Mouse (Mus musculus) heart, embryonic 14.5 days (tissue): Measurements from ENCODE around the gene Clstn1. TPM values are rescaled to one million over a fixed set of nuclear protein-coding genes. Genes with fewer than 3 reads are reported as not detected.

Experiments
- ATAC-seq: fragments of 200-750 bp; cut with Nextera tagmentation; 2 replicates; pipeline ENCODE4 v1.8.0; 2017; ENCODE audit warnings: low read depth, moderate TSS enrichment; ENCODE audit not compliant: insufficient number of reproducible peaks, insufficient read depth, low FRiP score
- H3K27ac ChIP-seq, 2 experiments: fragments of 200-500 bp in 1 of 2; fragments of 300-500 bp in 1 of 2; sonication (generic) in 1 of 2; replicated peaks in 1 of 2; 2 replicates each; pipeline ENCODE4 v1.5.1; 2012 to 2014; ENCODE audit warnings: low read depth in 2 of 2, low read length in 2 of 2, control low read depth in 1 of 2, mild to moderate bottlenecking in 1 of 2, mixed read lengths in 1 of 2; ENCODE audit not compliant: control insufficient read depth in 1 of 2, insufficient read depth in 1 of 2
- H3K27me3 ChIP-seq: fragments of 300-500 bp; sonication (generic); 2 replicates; pipeline ENCODE4 v1.6.1; 2014; ENCODE audit warnings: mild to moderate bottlenecking, low read length, control low read depth; ENCODE audit not compliant: control insufficient read depth, insufficient read depth
- H3K36me3 ChIP-seq: fragments of 300-500 bp; sonication (generic); 2 replicates; pipeline ENCODE4 v1.6.1; 2014; ENCODE audit warnings: mild to moderate bottlenecking, control low read depth, low read length, mixed read lengths; ENCODE audit not compliant: control insufficient read depth, insufficient read depth
- H3K4me1 ChIP-seq, 2 experiments: fragments of 200-500 bp in 1 of 2; fragments of 300-500 bp in 1 of 2; sonication (generic) in 1 of 2; 2 replicates each; pipeline ENCODE4 v1.6.1; 2012 to 2014; ENCODE audit warnings: low read length in 2 of 2, control low read depth in 1 of 2, mixed read lengths in 1 of 2; ENCODE audit not compliant: control insufficient read depth in 2 of 2, insufficient read depth in 2 of 2
- H3K4me2 ChIP-seq: fragments of 300-500 bp; sonication (generic); 2 replicates; pipeline ENCODE4 v1.6.1; 2014; ENCODE audit warnings: mild to moderate bottlenecking, low read length
- H3K4me3 ChIP-seq, 2 experiments: fragments of 200-500 bp in 1 of 2; fragments of 300-500 bp in 1 of 2; sonication (generic) in 1 of 2; 2 replicates each; pipeline ENCODE4 v1.5.1; 2012 to 2014; ENCODE audit warnings: low read length in 2 of 2, mild to moderate bottlenecking in 2 of 2, control low read depth in 1 of 2, low read depth in 1 of 2, moderate library complexity in 1 of 2; ENCODE audit not compliant: control insufficient read depth in 1 of 2, insufficient read depth in 1 of 2
- H3K9ac ChIP-seq: fragments of 300-500 bp; sonication (generic); 2 replicates; pipeline ENCODE4 v1.6.1; 2014; ENCODE audit warnings: mild to moderate bottlenecking, low read length
- H3K9me3 ChIP-seq: fragments of 300-500 bp; sonication (generic); 2 replicates; pipeline ENCODE4 v1.6.1; 2016; ENCODE audit warnings: low read length, control low read depth; ENCODE audit not compliant: control insufficient read depth
- WGBS: fragments of 180-500 bp; shearing (Covaris S2); extraction: QIAGEN DNeasy Blood & Tissue Kit; methylation state at CpG from one replicate; pipeline ENCODE4 v1.1.7; 2014; 5-methylcytosine and 5-hydroxymethylcytosine counted together
- polyA plus RNA-seq: library from polyadenylated mRNA; unstranded; fragments of >200 nt; fragmentation: Nextera tagmentation; extraction: Ambion mirVana; gene quantifications from 2 replicates; pipeline ENCODE4 v1.2.1, GENCODE M21; 2014

The Clstn1 gene
- polyA plus RNA-seq, 1 experiment from 2014 or later, result 18.5 TPM

DNA sequence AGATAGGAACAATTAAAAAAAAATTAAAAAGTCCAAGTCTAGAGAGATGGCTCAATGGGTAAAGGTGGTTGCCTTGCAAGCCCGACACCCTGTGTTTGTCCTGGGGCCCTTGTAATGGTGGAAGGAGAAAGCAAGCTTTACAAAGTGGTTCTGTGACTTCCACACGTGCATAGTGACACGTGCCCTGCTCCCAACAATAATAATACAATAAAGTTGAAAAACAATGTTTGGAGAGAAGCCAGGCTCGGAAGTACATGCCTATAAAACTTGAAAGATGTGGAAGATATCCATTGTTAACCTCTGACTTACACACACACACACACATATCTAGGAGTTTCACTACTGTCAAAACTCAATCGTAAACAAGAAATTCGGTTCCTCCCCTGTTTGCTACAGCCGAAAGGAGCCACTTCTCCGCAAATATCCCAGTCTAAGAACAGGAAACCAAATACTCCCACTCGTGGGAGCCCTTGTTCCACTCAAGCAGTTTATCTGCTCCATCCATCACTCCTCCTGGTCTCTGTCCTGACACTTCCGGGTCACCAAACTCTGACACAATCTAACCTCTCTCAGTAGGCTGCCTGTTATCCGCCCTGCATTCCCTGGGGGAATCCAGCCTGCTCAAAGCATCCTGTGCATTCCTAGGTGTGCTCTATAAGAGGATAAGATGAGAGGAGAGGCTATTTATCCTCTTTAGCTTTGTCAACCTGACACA lies 92.9 kb downstream of the Clstn1 start:
- H3K9ac ChIP-seq, result no peak overlapping the region
- H3K4me3 ChIP-seq, result no peak overlapping the region
- no peaks in the 10 kb centered on the region for H3K9me3 ChIP-seq
- H3K27me3 ChIP-seq, result peaks cover 12% of the 10 kb centered on the region
- no peak overlapping the region for H3K4me2 ChIP-seq
- WGBS, result 66% methylated on average over 11 of the region's 11 CpGs
- no peak for ATAC-seq
- no peak overlapping the region for H3K27ac ChIP-seq
- H3K36me3 ChIP-seq, result no peaks in the 10 kb centered on the region
- peaks cover 5 to 13% of the 10 kb centered on the region in 2 experiments; a peak in 3 of 4 replicates for H3K4me1 ChIP-seq

DNA sequence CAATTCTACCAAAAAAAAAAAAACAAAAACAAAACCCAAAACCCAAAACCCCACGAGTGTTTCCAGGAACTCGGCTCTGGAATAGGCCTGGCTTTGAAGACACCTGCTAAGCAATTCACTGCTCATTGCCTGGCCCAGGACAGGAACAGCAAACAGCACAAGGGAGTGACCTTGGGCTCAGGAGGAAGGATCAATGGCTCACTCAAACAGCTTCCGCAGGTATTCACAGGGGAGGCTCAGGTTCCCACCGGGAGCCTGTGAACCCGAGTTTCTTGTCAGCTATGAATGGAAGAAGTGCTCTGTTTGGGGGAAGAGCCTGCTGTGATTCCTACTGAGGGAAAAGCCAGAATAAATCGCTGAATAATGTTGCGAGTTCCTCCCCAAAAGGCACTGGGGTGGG lies 97.6 kb downstream of the Clstn1 start:
- 18% methylated on average over 7 of the region's 7 CpGs for WGBS
- H3K9ac ChIP-seq, result no peak overlapping the region
- H3K4me2 ChIP-seq, result no peak overlapping the region
- H3K36me3 ChIP-seq, result no peaks in the 10 kb centered on the region
- ATAC-seq, result no peak
- no peaks in the 10 kb centered on the region for H3K27me3 ChIP-seq
- H3K9me3 ChIP-seq, result no peaks in the 10 kb centered on the region
- H3K27ac ChIP-seq, result no peak overlapping the region
- H3K4me3 ChIP-seq, result no peak overlapping the region
- H3K4me1 ChIP-seq, result no peaks in the 10 kb centered on the region

DNA sequence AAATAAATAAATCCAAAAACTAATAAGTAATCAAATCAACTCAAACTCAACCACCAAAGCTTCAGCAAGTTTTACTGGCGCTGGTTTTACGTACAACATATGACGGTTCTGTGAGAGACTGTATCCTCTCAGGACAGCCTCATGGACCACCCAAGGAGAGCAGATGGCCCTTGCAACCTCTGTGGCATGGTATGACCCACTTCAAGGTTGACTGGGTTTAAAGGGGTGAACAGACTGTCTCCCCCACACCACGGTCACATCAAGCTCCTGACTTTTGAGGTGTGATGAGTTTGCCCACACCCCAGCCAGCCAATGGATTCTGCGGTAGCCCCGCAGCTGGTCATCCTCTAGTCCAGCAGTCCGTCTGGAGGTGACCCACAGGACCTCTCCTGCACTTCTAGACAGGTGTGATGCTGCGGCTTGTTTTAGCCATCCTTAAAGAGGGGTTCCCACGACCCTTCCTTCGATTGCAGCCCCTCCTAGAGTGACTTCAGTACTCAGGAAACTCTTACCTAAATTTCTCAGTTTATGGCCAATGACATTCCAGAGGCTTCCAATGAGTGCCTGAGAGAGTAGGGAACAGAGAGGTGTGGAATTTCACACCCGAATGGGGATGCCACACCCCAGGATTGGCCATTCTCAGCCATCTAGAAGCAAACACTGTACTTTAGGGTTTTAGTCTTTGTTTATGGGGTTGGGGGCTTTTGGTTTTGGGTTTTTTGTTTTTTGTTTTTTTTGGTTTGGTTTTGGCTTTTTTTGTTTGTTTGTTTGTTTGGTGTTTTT lies 98.8 kb downstream of the Clstn1 start:
- H3K27me3 ChIP-seq, result no peaks in the 10 kb centered on the region
- WGBS, result 79% methylated on average over 11 of the region's 11 CpGs

DNA sequence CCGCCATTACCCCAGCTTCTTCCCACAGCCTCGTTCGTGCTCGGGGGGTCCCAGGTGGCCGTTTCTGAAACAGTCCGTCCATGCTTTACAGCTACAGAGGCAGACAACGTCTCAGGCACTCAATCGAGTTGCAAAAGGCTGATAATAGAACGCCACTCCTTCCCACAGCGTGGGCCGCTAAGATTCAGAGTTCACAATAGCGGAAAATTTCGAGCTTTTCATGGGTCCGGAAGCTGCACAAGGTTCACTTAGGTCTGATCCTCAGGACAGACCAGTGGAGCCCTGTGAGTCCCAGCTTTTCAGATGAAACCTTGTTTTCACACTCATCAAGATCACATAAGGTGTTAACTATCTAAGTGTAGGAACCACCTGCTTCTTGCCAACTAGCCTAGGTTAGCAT lies 102.6 kb downstream of the Clstn1 start:
- Histone ChIP-seq H3K4me1 (peaks cover 13 to 15% of the 10 kb centered on the region in 2 experiments), H3K9ac (no peak overlapping the region), H3K4me2 (no peak overlapping the region), H3K36me3 (no peaks in the 10 kb centered on the region), H3K27ac (no peak overlapping the region), H3K27me3 (no peaks in the 10 kb centered on the region), H3K4me3 (no peak overlapping the region), H3K9me3 (no peaks in the 10 kb centered on the region)
- ATAC-seq, result no peak
- 82% methylated on average over 14 of the region's 14 CpGs for WGBS

More for the DNA sequence above, 98.8 kb downstream of the Clstn1 start:
- no peak for ATAC-seq
- no peak overlapping the region for H3K9ac ChIP-seq
- no peaks in the 10 kb centered on the region; a peak in 1 of 4 replicates for H3K4me1 ChIP-seq
- H3K27ac ChIP-seq, result no peak overlapping the region
- H3K4me2 ChIP-seq, result no peak overlapping the region
- no peaks in the 10 kb centered on the region for H3K9me3 ChIP-seq
- no peak overlapping the region for H3K4me3 ChIP-seq
- H3K36me3 ChIP-seq, result no peaks in the 10 kb centered on the region

DNA sequence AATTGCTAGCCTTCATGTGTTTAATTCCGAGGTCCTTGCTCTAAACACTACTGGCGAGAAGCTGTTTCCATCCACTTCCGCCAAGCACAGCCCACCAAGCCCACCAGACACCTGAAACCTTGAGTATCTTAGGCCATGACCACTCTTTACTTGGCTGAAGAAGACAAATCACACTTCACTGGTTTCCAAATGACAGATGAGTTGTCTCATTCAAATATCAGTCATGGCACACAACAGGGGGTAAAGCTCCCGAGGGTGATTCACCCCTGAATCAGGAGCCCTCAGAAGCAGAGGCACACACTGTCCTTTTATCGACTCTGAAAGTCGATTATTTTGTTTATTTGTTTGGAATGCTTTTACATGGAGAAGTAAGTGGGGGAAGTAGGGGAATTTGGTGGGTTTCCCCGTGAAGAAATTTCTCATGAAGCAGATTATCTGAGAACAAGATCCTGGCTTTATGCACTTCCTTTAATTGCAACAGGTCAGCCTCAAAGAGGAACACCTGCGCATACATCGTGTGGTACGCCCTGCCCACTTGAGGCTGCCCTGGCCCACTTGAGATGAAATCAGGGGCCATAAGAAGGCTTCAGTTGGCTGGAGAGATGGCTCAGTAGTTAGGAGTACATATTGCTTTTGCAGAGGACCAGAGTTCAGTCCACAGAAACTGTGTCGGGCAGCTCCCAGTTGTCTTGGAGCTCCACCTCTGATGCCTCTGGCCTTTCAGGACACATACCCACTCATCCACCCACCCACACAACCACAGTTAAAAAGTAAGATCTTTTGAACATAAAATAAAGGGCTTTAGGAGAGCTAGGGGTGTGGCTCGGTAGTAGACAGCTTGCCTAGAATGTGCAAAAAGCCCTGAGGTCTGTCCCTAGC lies 103.8 kb downstream of the Clstn1 start:
- H3K4me1 ChIP-seq, result peaks cover 13 to 15% of the 10 kb centered on the region in 2 experiments
- H3K9ac ChIP-seq, result 0 out of 2 replicates have a peak overlapping the region, but pooled peaks have one; percentile 11
- no peak for ATAC-seq
- H3K4me3 ChIP-seq, result no peak overlapping the region
- WGBS, result 79% methylated on average over 12 of the region's 12 CpGs
- no peaks in the 10 kb centered on the region for H3K9me3 ChIP-seq
- no peak overlapping the region for H3K4me2 ChIP-seq
- no peaks in the 10 kb centered on the region for H3K36me3 ChIP-seq
- H3K27ac ChIP-seq, result peak overlapping the region in 1 of 2 experiments; percentile 58; a peak in 2 of 4 replicates
- H3K27me3 ChIP-seq, result no peaks in the 10 kb centered on the region

DNA sequence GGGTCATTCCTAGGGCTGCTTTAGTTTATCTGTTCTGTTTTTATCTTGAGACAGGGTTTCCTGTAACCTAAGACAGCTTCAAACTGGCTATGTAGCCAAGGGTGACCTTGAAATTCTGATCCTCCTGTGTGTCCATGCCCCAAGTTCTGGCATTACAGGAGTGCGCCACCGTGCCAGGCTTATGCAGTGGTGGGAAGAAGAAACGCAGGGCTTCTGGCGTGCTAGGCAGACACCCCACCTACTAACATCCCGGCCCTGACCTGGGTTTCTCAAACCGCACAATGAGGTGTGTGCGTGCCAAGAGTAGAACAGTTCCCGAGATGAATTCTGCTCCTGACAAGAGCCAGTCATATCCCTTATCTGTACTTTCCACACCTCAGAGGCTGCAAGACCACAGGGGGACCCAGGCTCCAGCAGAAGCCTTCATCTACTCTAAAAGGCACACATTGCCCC lies 104.6 kb downstream of the Clstn1 start:
- peaks cover 13 to 15% of the 10 kb centered on the region in 2 experiments for H3K4me1 ChIP-seq
- H3K9ac ChIP-seq, result 0 out of 2 replicates have a peak overlapping the region, but pooled peaks have one; percentile 11
- H3K4me3 ChIP-seq, result no peak overlapping the region
- peak overlapping the region in 1 of 2 experiments; percentile 58; a peak in 2 of 4 replicates for H3K27ac ChIP-seq
- H3K36me3 ChIP-seq, result no peaks in the 10 kb centered on the region
- no peaks in the 10 kb centered on the region for H3K27me3 ChIP-seq
- 0 out of 2 replicates have a peak overlapping the region, but pooled peaks have one; percentile 16 for H3K4me2 ChIP-seq
- peak; percentile 36; the same call in 1 of the 2 replicates for ATAC-seq
- WGBS, result 28% methylated on average over 8 of the region's 8 CpGs
- H3K9me3 ChIP-seq, result no peaks in the 10 kb centered on the region

DNA sequence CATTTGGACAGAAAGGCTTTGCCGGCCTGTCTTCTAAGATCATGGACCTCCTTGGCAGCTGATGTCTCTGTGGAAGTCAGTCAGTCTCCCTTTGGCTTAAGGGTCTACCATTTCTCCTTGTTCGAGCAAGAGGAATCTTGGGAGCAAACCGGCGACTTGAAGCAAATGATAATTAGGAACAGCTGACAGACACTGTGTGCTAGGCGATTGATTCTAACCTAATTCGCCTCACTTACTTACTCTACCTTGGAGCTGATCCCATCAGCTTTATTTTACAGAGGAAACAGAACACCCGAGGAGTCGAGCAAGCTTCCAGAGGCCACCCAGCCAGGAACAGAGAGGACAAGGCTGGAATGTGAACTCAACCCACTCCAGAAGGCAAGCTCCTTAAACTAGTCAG lies 105.1 kb downstream of the Clstn1 start:
- no peaks in the 10 kb centered on the region for H3K27me3 ChIP-seq
- H3K27ac ChIP-seq, result peak overlapping the region in 1 of 2 experiments; percentile 58; a peak in 1 of 4 replicates
- H3K4me3 ChIP-seq, result no peak overlapping the region
- 74% methylated on average over 8 of the region's 8 CpGs for WGBS
- no peak overlapping the region for H3K9ac ChIP-seq
- no peaks in the 10 kb centered on the region for H3K36me3 ChIP-seq
- H3K9me3 ChIP-seq, result no peaks in the 10 kb centered on the region
- H3K4me1 ChIP-seq, result peaks cover 17 to 19% of the 10 kb centered on the region in 2 experiments
- H3K4me2 ChIP-seq, result no peak overlapping the region
- ATAC-seq, result no peak
